Mouse (Mus musculus) cerebellum, adult 11 months (tissue): ENCODE data around the gene AI182371.

Source experiments
- DNase-seq: peaks from one replicate; pipeline ENCODE4 v3.0.0; 2022

The AI182371 gene

DNA sequence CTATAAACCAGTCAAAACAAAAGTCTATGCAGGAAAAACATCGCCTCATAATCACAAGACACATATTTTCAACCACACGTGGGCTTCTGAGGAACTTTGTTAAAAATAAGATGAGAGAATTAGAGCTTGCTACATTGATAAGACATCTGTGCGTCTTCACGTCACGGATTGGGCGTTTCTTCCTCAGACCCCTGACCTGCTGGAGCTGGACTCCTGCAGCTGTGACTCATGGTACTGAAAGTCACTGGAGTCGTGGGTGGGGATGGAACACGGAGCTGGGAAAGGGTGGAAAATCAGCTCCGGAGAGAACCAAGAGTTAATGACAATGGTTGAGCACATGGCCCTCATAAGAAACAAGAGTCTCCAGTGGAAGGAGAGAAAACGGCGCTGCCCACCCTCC is 34.2 kb downstream of the AI182371 start:
- no peak for DNase-seq

DNA sequence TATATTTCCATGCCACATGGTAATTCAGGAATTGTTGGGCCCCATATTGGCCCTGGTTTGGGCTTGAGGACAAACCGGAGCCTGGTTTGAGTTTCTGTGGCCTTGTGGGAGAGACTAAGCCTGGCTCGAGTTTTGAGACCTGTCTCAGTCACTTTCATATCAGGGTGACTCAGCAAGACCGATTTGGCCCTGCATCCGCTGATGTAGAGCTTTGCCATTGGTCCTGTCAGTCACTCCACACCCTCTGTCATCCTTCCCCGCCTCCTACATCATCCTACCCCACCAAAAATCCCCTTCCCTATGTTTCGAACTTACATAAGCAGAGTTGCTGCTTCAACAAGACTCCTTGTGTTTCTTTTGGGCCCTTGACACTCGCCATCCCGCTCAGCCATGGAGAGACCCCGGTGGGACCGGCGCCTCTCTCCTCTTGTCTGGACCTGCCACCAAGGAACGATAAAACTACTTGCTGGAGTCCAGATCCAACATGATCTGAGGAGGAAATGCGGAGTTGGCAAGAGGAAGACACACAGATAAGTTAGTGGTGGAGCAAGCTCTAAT is 34.7 kb downstream of the AI182371 start:
- no peak for DNase-seq

DNA sequence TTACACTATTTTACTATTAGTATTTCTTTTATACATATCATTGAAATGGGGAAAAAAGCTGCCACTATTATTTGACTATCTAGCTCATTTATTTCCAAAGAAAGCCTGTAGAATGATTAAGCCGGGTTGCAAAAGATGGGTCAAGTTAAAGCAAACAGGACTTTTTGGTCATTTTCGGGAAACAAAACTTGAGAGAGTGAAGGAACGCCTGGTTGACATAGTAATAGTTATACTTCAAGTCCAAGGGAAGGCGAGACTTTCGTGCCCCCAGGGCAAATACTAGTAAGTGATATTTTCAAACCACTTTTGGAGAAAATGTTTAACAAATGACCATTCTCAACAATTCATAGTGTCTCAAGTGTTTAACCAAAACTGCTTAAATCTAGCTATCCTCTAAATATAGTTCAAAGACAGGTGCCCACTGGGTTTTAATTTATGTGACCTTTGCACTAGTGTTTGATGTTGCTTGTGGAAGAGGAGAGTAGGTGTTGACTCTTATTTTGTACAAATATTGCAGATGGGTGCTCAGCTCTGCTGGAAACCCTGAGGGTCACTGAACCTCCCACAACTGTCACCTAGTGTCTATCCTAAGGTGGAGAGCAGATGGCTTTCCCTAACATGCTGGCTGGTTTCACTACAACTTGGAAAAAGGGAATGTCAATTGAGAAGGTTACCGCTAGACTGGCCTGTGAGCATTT is 37.9 kb downstream of the AI182371 start:
- DNase-seq: no peak

DNA sequence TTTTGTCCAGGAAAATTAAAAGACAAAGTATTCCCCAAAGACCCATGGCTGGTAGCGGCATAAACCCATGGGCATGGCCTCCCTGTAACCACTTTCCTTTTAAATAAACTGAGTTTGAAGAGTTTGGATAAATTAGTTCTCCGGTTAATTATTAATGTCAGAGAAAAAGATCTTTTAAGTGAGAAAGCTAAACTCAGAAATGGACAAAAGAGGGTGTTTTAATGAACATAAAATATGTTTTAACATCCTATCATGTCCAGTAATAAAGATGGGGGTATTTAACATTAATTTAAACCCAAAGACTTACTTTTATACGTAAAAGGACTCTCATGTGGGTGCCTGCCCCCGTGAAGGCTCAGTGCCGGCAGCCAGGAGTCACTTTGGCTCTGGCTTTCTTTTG is 40.0 kb downstream of the AI182371 start, which contains the start of gene Hc:
Gene Hc, minus strand, starts transcription at position 101 of the 400 bp plus-strand sequence.
- no peak for DNase-seq

- DNase-seq: no peak
Measured at GRCm38 (mm10) chr2:35060897-35061296, 40.4 kb downstream of the AI182371 start.

- no peak for DNase-seq
Measured at GRCm38 (mm10) chr2:35060256-35060655, 41.1 kb downstream of the AI182371 start.

- no peak for DNase-seq
Measured at GRCm38 (mm10) chr2:35058325-35058724, 43.0 kb downstream of the AI182371 start.

GRCm38 (mm10) chr2:35057243-35057642 is 44.1 kb downstream of the AI182371 start:
- no peak for DNase-seq

DNA sequence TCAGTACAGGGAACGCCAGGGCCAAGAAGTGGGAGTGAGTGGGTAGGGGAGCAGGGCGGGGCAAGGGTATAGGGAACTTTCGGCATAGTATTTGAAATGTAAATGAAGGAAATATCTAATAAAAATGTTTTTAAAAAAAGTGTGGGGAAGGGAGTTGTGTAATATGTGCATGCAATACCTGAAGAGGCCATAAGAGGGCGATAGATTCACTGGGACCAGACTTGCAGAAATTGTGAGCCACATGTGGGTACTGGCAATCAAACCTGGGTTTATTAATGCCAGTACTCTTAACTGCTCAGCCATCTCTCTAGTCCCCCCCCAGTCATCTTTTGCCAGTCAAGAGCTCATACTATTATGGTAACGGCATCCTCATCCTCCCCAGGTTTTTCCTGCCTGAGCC is 52.5 kb downstream of the AI182371 start:
- DNase-seq: no peak

- no peak for DNase-seq
Measured at GRCm38 (mm10) chr2:35044956-35045355, 56.4 kb downstream of the AI182371 start.

DNA sequence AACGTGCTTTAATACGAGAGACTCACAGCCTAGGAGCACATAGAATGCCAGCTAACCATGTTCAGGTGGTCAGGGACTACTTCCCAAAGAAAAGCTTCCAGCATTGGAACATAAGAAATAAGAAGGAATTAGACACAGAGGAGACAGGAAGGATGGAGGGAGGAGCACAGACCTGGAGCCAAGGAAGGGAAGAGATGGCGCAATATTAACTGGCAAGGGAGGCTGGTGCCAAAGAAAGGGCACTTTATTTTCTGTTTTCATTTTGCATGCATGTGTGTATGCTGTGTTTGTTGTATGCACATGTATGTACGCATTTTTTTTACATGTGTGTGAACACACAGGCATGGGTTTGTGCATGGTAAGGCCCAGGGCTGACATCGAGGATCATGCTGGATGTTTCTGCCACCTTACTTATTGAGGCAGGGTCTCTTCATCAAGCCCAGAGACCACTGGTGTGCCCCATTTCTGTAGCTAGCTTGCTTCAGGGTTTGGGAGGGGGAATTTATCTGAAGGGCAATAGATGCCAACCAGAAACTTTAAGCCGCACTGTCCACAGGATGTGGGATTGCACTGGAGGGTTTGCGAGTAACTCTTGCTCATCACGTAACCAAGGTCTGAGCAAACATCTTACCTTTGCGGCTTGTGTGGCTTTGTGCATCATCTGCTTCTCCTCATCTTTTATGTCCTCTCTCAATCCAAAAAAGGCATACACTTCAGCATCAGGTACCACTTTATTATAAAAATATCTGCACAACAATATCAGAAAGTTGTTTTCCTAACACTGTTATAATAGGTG is 62.6 kb downstream of the AI182371 start:
- DNase-seq: no peak
